Mouse (Mus musculus): Measurements from ENCODE around the gene Slc35g2. TPM values are rescaled to one million over a fixed set of nuclear protein-coding genes. Genes with fewer than 3 reads are reported as not detected.

The Slc35g2 gene
- polyA plus RNA-seq, 1 experiment from 2014 or later: 8.4 TPM

- Histone ChIP-seq H3K36me3 (ENCODE audit: control insufficient read depth, insufficient read depth) (no peaks in the 10 kb centered on the region), H3K9me3 (ENCODE audit: control insufficient read depth, low read length) (peaks cover 6% of the 10 kb centered on the region; the same call in 1 of the 2 replicates), H3K4me1 (replicated peaks; ENCODE audit: control insufficient read depth, insufficient read depth, low read length) (peaks cover 16% of the 10 kb centered on the region), H3K27ac (ENCODE audit: low read length) (peak overlapping the region; percentile 85), H3K27me3 (replicated peaks; ENCODE audit: control insufficient read depth, insufficient read depth, low read length) (no peaks in the 10 kb centered on the region), H3K4me3 (replicated peaks; ENCODE audit: low read length) (peak overlapping the region; percentile 94), H3K4me2 (ENCODE audit: low read length) (peak overlapping the region; percentile 64), H3K9ac (replicated peaks; ENCODE audit: low read depth, low read length) (peak overlapping the region; percentile 90)
- under 1% methylated on average over 34 of the region's 38 CpGs for WGBS
- ATAC-seq: no peak; the same call in 1 of the 2 replicates
Observed at GRCm38 (mm10) chr9:100544948-100545714, 25.8 kb downstream of the Slc35g2 start.

- WGBS: 74% methylated on average over 2 of the region's 2 CpGs
- no peak for ATAC-seq
Observed at GRCm38 (mm10) chr9:100535618-100536262, 35.1 kb downstream of the Slc35g2 start.

DNA sequence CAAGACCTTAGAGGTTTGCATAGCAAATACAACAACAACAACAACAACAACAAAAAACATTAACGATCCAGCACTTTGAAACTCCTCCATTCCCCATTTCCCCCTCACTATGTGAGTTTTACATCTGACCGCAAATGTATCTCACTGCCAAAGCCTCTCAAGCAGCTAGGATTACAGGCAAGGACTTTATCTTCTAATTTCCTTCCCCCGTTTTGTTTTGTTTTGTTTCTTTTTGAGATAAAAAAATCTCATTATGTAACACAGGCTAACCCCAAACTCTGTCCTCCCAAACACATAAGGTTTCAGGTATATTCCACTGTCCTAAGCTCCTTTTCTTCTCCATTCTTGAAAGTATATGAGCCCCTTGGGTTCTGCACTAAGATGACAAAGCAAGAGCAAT, 36.2 kb downstream of the Slc35g2 start:
- 93% methylated on average over 3 of the region's 3 CpGs for WGBS
- H3K9ac ChIP-seq (replicated peaks; ENCODE audit: low read depth, low read length): no peak overlapping the region
- no peaks in the 10 kb centered on the region for H3K4me1 ChIP-seq (replicated peaks; ENCODE audit: control insufficient read depth, insufficient read depth, low read length)
- no peaks in the 10 kb centered on the region for H3K36me3 ChIP-seq (ENCODE audit: control insufficient read depth, insufficient read depth)
- no peak for ATAC-seq
- H3K4me2 ChIP-seq (ENCODE audit: low read length): no peak overlapping the region
- H3K27me3 ChIP-seq (replicated peaks; ENCODE audit: control insufficient read depth, insufficient read depth, low read length): no peaks in the 10 kb centered on the region
- H3K27ac ChIP-seq (ENCODE audit: low read length): no peak overlapping the region
- no peak overlapping the region for H3K4me3 ChIP-seq (replicated peaks; ENCODE audit: low read length)
- no peaks in the 10 kb centered on the region for H3K9me3 ChIP-seq (ENCODE audit: control insufficient read depth, low read length)

More at GRCm38 (mm10) chr9:100535618-100536262, 35.1 kb downstream of the Slc35g2 start:
- Histone ChIP-seq H3K9me3 (ENCODE audit: control insufficient read depth, low read length) (no peaks in the 10 kb centered on the region), H3K4me1 (replicated peaks; ENCODE audit: control insufficient read depth, insufficient read depth, low read length) (no peaks in the 10 kb centered on the region), H3K27me3 (replicated peaks; ENCODE audit: control insufficient read depth, insufficient read depth, low read length) (no peaks in the 10 kb centered on the region), H3K4me2 (ENCODE audit: low read length) (no peak overlapping the region), H3K4me3 (replicated peaks; ENCODE audit: low read length) (no peak overlapping the region), H3K36me3 (ENCODE audit: control insufficient read depth, insufficient read depth) (no peaks in the 10 kb centered on the region), H3K9ac (replicated peaks; ENCODE audit: low read depth, low read length) (no peak overlapping the region), H3K27ac (ENCODE audit: low read length) (no peak overlapping the region)

- no peak for ATAC-seq
- no peak overlapping the region for H3K4me3 ChIP-seq (replicated peaks; ENCODE audit: low read length)
- no peaks in the 10 kb centered on the region for H3K36me3 ChIP-seq (ENCODE audit: control insufficient read depth, insufficient read depth)
- no peaks in the 10 kb centered on the region for H3K27me3 ChIP-seq (replicated peaks; ENCODE audit: control insufficient read depth, insufficient read depth, low read length)
- H3K9ac ChIP-seq (replicated peaks; ENCODE audit: low read depth, low read length): no peak overlapping the region
- H3K9me3 ChIP-seq (ENCODE audit: control insufficient read depth, low read length): no peaks in the 10 kb centered on the region
- 83% methylated on average over 3 of the region's 3 CpGs for WGBS
- H3K4me2 ChIP-seq (ENCODE audit: low read length): no peak overlapping the region
- no peaks in the 10 kb centered on the region for H3K4me1 ChIP-seq (replicated peaks; ENCODE audit: control insufficient read depth, insufficient read depth, low read length)
- H3K27ac ChIP-seq (ENCODE audit: low read length): no peak overlapping the region
Observed at GRCm38 (mm10) chr9:100532847-100533505, 37.9 kb downstream of the Slc35g2 start.

DNA sequence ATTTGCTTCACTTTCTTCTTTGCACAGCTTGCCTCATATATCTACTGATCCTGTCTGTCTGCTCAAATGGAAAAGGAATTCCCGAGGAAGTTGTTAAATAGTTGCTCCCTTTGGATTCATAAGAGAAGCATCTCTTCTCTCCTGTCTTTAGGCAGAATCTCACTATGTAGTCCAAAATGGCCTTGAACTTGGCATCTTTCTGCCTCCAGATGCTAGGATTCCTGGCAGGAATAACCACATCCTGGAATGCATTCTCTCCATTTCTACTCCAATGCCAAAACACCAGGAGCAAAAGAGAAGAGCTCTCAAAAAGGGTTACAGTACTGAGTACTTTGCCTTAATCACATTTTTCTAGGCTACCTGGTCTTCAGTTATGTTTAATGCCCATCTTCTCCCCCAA, 39.6 kb downstream of the Slc35g2 start:
- no peaks in the 10 kb centered on the region for H3K4me1 ChIP-seq (replicated peaks; ENCODE audit: control insufficient read depth, insufficient read depth, low read length)
- no peak overlapping the region for H3K4me2 ChIP-seq (ENCODE audit: low read length)
- no peaks in the 10 kb centered on the region for H3K9me3 ChIP-seq (ENCODE audit: control insufficient read depth, low read length)
- no peak overlapping the region for H3K9ac ChIP-seq (replicated peaks; ENCODE audit: low read depth, low read length)
- 71% methylated on average over 1 of the region's 1 CpGs for WGBS
- no peaks in the 10 kb centered on the region for H3K27me3 ChIP-seq (replicated peaks; ENCODE audit: control insufficient read depth, insufficient read depth, low read length)
- no peaks in the 10 kb centered on the region for H3K36me3 ChIP-seq (ENCODE audit: control insufficient read depth, insufficient read depth)
- no peak for ATAC-seq
- H3K4me3 ChIP-seq (replicated peaks; ENCODE audit: low read length): no peak overlapping the region
- no peak overlapping the region for H3K27ac ChIP-seq (ENCODE audit: low read length)

DNA sequence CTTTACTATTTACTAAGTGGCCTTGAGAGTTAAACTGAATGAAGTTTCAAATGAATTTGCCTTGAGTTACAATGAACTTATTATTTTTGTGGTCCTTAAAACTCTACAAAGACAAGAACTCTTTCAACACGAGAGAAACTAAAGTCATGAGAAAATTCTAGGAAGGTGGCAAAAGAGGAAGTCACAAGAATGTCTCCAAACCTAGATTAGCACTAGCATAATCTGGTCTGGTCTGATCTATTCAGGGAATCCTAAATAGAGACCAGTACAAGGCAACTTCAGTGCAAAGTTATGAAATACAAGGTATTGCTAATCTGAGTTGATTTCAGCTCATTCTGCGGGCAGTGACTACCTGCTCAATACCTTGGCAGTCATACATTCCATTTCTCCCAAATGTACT, 45.7 kb downstream of the Slc35g2 start:
- H3K9me3 ChIP-seq (ENCODE audit: control insufficient read depth, low read length): no peaks in the 10 kb centered on the region
- no peak overlapping the region for H3K27ac ChIP-seq (ENCODE audit: low read length)
- no peak overlapping the region for H3K9ac ChIP-seq (replicated peaks; ENCODE audit: low read depth, low read length)
- no peak overlapping the region for H3K4me2 ChIP-seq (ENCODE audit: low read length)
- WGBS: 85% methylated on average over 2 of the region's 2 CpGs
- H3K4me3 ChIP-seq (replicated peaks; ENCODE audit: low read length): no peak overlapping the region
- H3K27me3 ChIP-seq (replicated peaks; ENCODE audit: control insufficient read depth, insufficient read depth, low read length): no peaks in the 10 kb centered on the region
- no peaks in the 10 kb centered on the region for H3K36me3 ChIP-seq (ENCODE audit: control insufficient read depth, insufficient read depth)
- H3K4me1 ChIP-seq (replicated peaks; ENCODE audit: control insufficient read depth, insufficient read depth, low read length): no peaks in the 10 kb centered on the region
- no peak for ATAC-seq

DNA sequence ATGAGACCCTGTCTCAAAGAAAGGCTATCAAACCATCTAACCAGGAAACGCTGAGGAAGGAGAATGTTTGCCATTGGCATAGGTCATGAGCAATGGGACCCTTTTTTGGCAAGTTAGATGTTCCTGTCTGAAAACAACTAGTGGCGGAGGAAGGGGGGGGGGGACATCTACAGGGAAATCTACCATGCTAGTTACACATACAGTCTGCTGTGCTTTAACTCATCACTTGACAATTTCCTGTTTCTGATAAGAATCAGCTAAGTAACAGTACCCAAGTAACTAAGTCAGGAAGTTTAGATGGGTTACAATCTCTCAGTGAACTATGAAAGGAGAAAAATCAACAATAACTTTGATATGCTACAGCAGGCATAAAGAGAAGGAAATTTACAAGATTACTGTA, 48.9 kb downstream of the Slc35g2 start:
- H3K27me3 ChIP-seq (replicated peaks; ENCODE audit: control insufficient read depth, insufficient read depth, low read length): no peaks in the 10 kb centered on the region
- 80% methylated on average over 2 of the region's 2 CpGs for WGBS
- no peak overlapping the region for H3K27ac ChIP-seq (ENCODE audit: low read length)
- no peaks in the 10 kb centered on the region for H3K9me3 ChIP-seq (ENCODE audit: control insufficient read depth, low read length)
- no peaks in the 10 kb centered on the region for H3K36me3 ChIP-seq (ENCODE audit: control insufficient read depth, insufficient read depth)
- no peak overlapping the region for H3K9ac ChIP-seq (replicated peaks; ENCODE audit: low read depth, low read length)
- no peaks in the 10 kb centered on the region for H3K4me1 ChIP-seq (replicated peaks; ENCODE audit: control insufficient read depth, insufficient read depth, low read length)
- no peak overlapping the region for H3K4me2 ChIP-seq (ENCODE audit: low read length)
- H3K4me3 ChIP-seq (replicated peaks; ENCODE audit: low read length): no peak overlapping the region
- ATAC-seq: no peak

- no peak for ATAC-seq
- WGBS: 2% methylated on average over 2 of the region's 2 CpGs
- Histone ChIP-seq H3K36me3 (ENCODE audit: control insufficient read depth, insufficient read depth) (no peaks in the 10 kb centered on the region), H3K4me3 (replicated peaks; ENCODE audit: low read length) (no peak overlapping the region), H3K27ac (ENCODE audit: low read length) (no peak overlapping the region), H3K4me1 (replicated peaks; ENCODE audit: control insufficient read depth, insufficient read depth, low read length) (no peaks in the 10 kb centered on the region), H3K27me3 (replicated peaks; ENCODE audit: control insufficient read depth, insufficient read depth, low read length) (no peaks in the 10 kb centered on the region), H3K9me3 (ENCODE audit: control insufficient read depth, low read length) (no peaks in the 10 kb centered on the region), H3K4me2 (ENCODE audit: low read length) (no peak overlapping the region), H3K9ac (replicated peaks; ENCODE audit: low read depth, low read length) (no peak overlapping the region)
Observed at GRCm38 (mm10) chr9:100520586-100520985, 50.3 kb downstream of the Slc35g2 start.

- Histone ChIP-seq H3K4me3 (replicated peaks; ENCODE audit: low read length) (no peak overlapping the region), H3K36me3 (ENCODE audit: control insufficient read depth, insufficient read depth) (no peaks in the 10 kb centered on the region), H3K4me1 (replicated peaks; ENCODE audit: control insufficient read depth, insufficient read depth, low read length) (no peaks in the 10 kb centered on the region), H3K9ac (replicated peaks; ENCODE audit: low read depth, low read length) (no peak overlapping the region), H3K27ac (ENCODE audit: low read length) (no peak overlapping the region), H3K4me2 (ENCODE audit: low read length) (no peak overlapping the region), H3K27me3 (replicated peaks; ENCODE audit: control insufficient read depth, insufficient read depth, low read length) (no peaks in the 10 kb centered on the region), H3K9me3 (ENCODE audit: control insufficient read depth, low read length) (no peaks in the 10 kb centered on the region)
- WGBS: 98% methylated on average over 3 of the region's 3 CpGs
- no peak for ATAC-seq
Observed at GRCm38 (mm10) chr9:100520012-100520411, 50.9 kb downstream of the Slc35g2 start.
